In genomic region chr1:91057311-91058245, GRCm38 (mm10) we compare ENCODE assay signal across 9 mouse cellular contexts. TPM values are rescaled to one million over a fixed set of nuclear protein-coding genes. Genes with fewer than 3 reads are reported as not detected.
DNase-seq lines count a peak whose midpoint lies in the region; ATAC-seq lines count a peak whose summit lies in the region.
"Had no signal": no experiment of that assay in that cellular context is flagged by ENCODE, and none has a peak within 500 bp of the region (broad histone marks: within the 10 kb centered on the region; RNA-seq: fewer than 3 reads in every experiment).

No protein-coding gene starts in this region.

- peaks cover 86% of the 10 kb centered on the region for H3K4me1 ChIP-seq in heart, embryonic 12.5 days (replicated peaks)
- H3K4me1 ChIP-seq in embryonic facial prominence, embryonic 10.5 days, result peaks cover 79% of the 10 kb centered on the region

- H3K9me3 ChIP-seq in heart, embryonic 12.5 days (replicated peaks), result no peaks in the 10 kb centered on the region
- no peaks in the 10 kb centered on the region for H3K9me3 ChIP-seq in embryonic facial prominence, embryonic 10.5 days
- H3K9me3 ChIP-seq: limb, embryonic 15.5 days had no signal

- H3K36me3 ChIP-seq in heart, embryonic 12.5 days, result no peaks in the 10 kb centered on the region
- H3K36me3 ChIP-seq in embryonic facial prominence, embryonic 10.5 days (replicated peaks), result no peaks in the 10 kb centered on the region
- no peaks in the 10 kb centered on the region for H3K36me3 ChIP-seq in macrophage (ENCODE audit: inconsistent target)
- H3K36me3 ChIP-seq: limb, embryonic 15.5 days had no signal

- H3K27ac ChIP-seq in heart, embryonic 12.5 days (ENCODE audit: poor library complexity, severe bottlenecking), result peak overlapping the region; percentile 90
- 0 out of 2 replicates have a peak overlapping the region, but pooled peaks have one; percentile 35 for H3K27ac ChIP-seq in embryonic facial prominence, embryonic 10.5 days (replicated peaks)
- peak overlapping the region; percentile 87 for H3K27ac ChIP-seq in macrophage
- H3K27ac ChIP-seq: limb, embryonic 15.5 days had no signal

- DNase-seq in heart, adult 8-10 months (ENCODE audit: low spot score), result no peak
- DNase-seq in embryonic facial prominence, embryonic 10.5 days (ENCODE audit: low spot score), result no peak
- peak; percentile 65 to 68 for DNase-seq in thymus, postnatal 10 days (ENCODE audit: low spot score in 2 of 2)
- DNase-seq in adrenal gland, postnatal 14 days, result no peak
- no peak for DNase-seq in gastrocnemius, postnatal 14 days

- no peaks in the 10 kb centered on the region for H3K27me3 ChIP-seq in heart, embryonic 12.5 days (replicated peaks)
- H3K27me3 ChIP-seq in embryonic facial prominence, embryonic 10.5 days (replicated peaks; ENCODE audit: low read depth, poor library complexity, severe bottlenecking), result 0 out of 2 replicates have a peak, but pooled peaks cover 6% of the 10 kb centered on the region
- H3K27me3 ChIP-seq: limb, embryonic 15.5 days had no signal

- no peak for ATAC-seq in heart, embryonic 12.5 days (ENCODE audit: insufficient number of reproducible peaks, low FRiP score)
- no peak for ATAC-seq in erythroblast, adult 5-6 weeks (replicated peaks; ENCODE audit: low FRiP score, poor library complexity, severe bottlenecking)

- peak overlapping the region; percentile 80 for H3K4me2 ChIP-seq in heart, embryonic 12.5 days
- H3K4me2 ChIP-seq: limb, embryonic 15.5 days had no signal

- H3K9ac ChIP-seq in heart, embryonic 12.5 days, result peak overlapping the region; percentile 58; the same call in 1 of the 2 replicates
- H3K9ac ChIP-seq: limb, embryonic 15.5 days had no signal

- H3K79me2 ChIP-seq in macrophage (ENCODE audit: inconsistent target), result peaks cover 92% of the 10 kb centered on the region

- H3K4me3 ChIP-seq in heart, embryonic 12.5 days, result no peak overlapping the region
- no peak overlapping the region for H3K4me3 ChIP-seq in embryonic facial prominence, embryonic 10.5 days
- peak overlapping the region; percentile 24 for H3K4me3 ChIP-seq in macrophage (ENCODE audit: inconsistent target)
- H3K4me3 ChIP-seq: limb, embryonic 15.5 days had no signal

- WGBS in heart, embryonic 12.5 days, result 54% methylated on average over 18 of the region's 18 CpGs
- WGBS in embryonic facial prominence, embryonic 10.5 days, result 74% methylated on average over 18 of the region's 18 CpGs
- 7% methylated on average over 18 of the region's 18 CpGs for WGBS in macrophage (ENCODE audit: missing documents)

- intact Hi-C loops in gastrocnemius, postnatal 14 days (cut with DNase I; ENCODE audit: low total_unique reads), result no loop called here

RNA-seq across cellular contexts. Expression of gene Lrrfip1, which starts 59.0 kb away (rescaled TPM):
- 151 and 161 TPM in 2 replicates for polyA plus RNA-seq in heart, embryonic 12.5 days (2016; fragmentation: Nextera tagmentation; extraction: Ambion mirVana)
- 10 to 100 TPM; 55.4 to 72.1 (median 61.1) TPM for total RNA-seq in heart, adult 8-10 months (2022)
- 22.5 and 25.7 TPM in 2 replicates for polyA plus RNA-seq in embryonic facial prominence, embryonic 10.5 days (2016; fragmentation: Nextera tagmentation; extraction: Ambion mirVana)
- total RNA-seq in macrophage (2018; cell fraction: chromatin; rRNA removed), result 1,000 to 10,000 TPM in 1 of 26 experiments, 100 to 1,000 TPM in 24, 10 to 100 TPM in 1; 83.2 to 1,087 (median 200) TPM
- 100 to 1,000 TPM in 5 of 26 experiments, 10 to 100 TPM in 21; 53.9 to 309 (median 75.0) TPM for total RNA-seq in macrophage (2018; cell fraction: cytosol; rRNA removed)
- total RNA-seq in macrophage (2018; cell fraction: nucleus; rRNA removed), result 100 to 1,000 TPM in 19 of 26 experiments, 10 to 100 TPM in 7; 79.7 to 456 (median 123) TPM
- polyA plus RNA-seq in macrophage (2018), result 58.8 to 94.9 TPM (median 88.9 TPM) in 3 replicates
- 16.9 and 26.1 TPM in 2 replicates for total RNA-seq in erythroblast, adult 5-6 weeks (2015; ENCODE audit: low replicate concordance)
- 28.5 and 33.3 TPM in 2 replicates for total RNA-seq in erythroblast, adult 5-6 weeks (2017; ENCODE audit: low replicate concordance)
- total RNA-seq in adrenal gland, postnatal 14 days (2021), result 49.4 and 61.1 TPM in 2 replicates
- 100 to 1,000 TPM; 202 to 236 TPM for total RNA-seq in gastrocnemius, postnatal 14 days (2021)

Comparison
In these comparisons a context has a peak if more than half of its experiments do, and no peak if none do; other contexts are left out.
1. H3K27ac ChIP-seq: peak in every context shown above with its lines; median percentile 90 in heart, embryonic 12.5 days; 87 in macrophage; 35 in embryonic facial prominence, embryonic 10.5 days.
2. DNase-seq: peak in thymus, postnatal 10 days (2 of 2); none in heart, adult 8-10 months (single experiment), embryonic facial prominence, embryonic 10.5 days (single experiment), adrenal gland, postnatal 14 days (single experiment) and gastrocnemius, postnatal 14 days (single experiment).